Mouse (Mus musculus) embryonic facial prominence, embryonic 15.5 days (tissue): ENCODE measurements around the gene Kif5c. TPM values are rescaled to one million over a fixed set of nuclear protein-coding genes. Genes with fewer than 3 reads are reported as not detected.
A peak's percentile ranks its signal among the peaks of the same experiment; 100 is the strongest.

ENCODE experiments used
- ATAC-seq: fragments of 200-750 bp; cut with Nextera tagmentation; 2 replicates; pipeline ENCODE4 v1.8.0; 2017; ENCODE audit warnings: low read depth, moderate TSS enrichment; ENCODE audit not compliant: insufficient number of reproducible peaks, low FRiP score, low TSS enrichment
- H3K27ac ChIP-seq: fragments of 300-500 bp; sonication (generic); replicated peaks from 2 replicates; pipeline ENCODE4 v1.5.1; 2015; ENCODE audit warnings: mild to moderate bottlenecking, inconsistent platforms
- H3K27me3 ChIP-seq: fragments of 300-500 bp; sonication (generic); 2 replicates; pipeline ENCODE4 v1.6.1; 2015; ENCODE audit warnings: inconsistent platforms
- H3K36me3 ChIP-seq: fragments of 300-500 bp; sonication (generic); 2 replicates; pipeline ENCODE4 v1.6.1; 2015; ENCODE audit warnings: mild to moderate bottlenecking, inconsistent platforms
- H3K4me1 ChIP-seq: fragments of 300-500 bp; sonication (generic); 2 replicates; pipeline ENCODE4 v1.6.1; 2015; ENCODE audit warnings: inconsistent platforms
- H3K4me2 ChIP-seq: fragments of 300-500 bp; sonication (generic); replicated peaks from 2 replicates; pipeline ENCODE4 v1.6.1; 2015; ENCODE audit warnings: mild to moderate bottlenecking, inconsistent platforms
- H3K4me3 ChIP-seq: fragments of 300-500 bp; sonication (generic); replicated peaks from 2 replicates; pipeline ENCODE4 v1.5.1; 2015; ENCODE audit warnings: mild to moderate bottlenecking, inconsistent platforms
- H3K9ac ChIP-seq: fragments of 300-500 bp; sonication (generic); 2 replicates; pipeline ENCODE4 v1.6.1; 2015; ENCODE audit warnings: inconsistent platforms
- H3K9me3 ChIP-seq: fragments of 300-500 bp; sonication (generic); replicated peaks from 2 replicates; pipeline ENCODE4 v1.6.1; 2016; ENCODE audit warnings: inconsistent platforms
- WGBS: fragments of 180-500 bp; shearing (Covaris S2); methylation state at CpG from one replicate; pipeline ENCODE4 v1.1.7; 2015; 5-methylcytosine and 5-hydroxymethylcytosine counted together
- polyA plus RNA-seq: library from polyadenylated mRNA; unstranded; fragments of >200 nt; fragmentation: Nextera tagmentation; extraction: Ambion mirVana; gene quantifications from 2 replicates; pipeline ENCODE4 v1.2.1, GENCODE M21; 2015

The Kif5c gene
- polyA plus RNA-seq, 1 experiment from 2014 or later, result 6.5 TPM

- Histone ChIP-seq H3K27ac (no peak overlapping the region), H3K4me2 (no peak overlapping the region), H3K4me3 (no peak overlapping the region), H3K9me3 (no peaks in the 10 kb centered on the region), H3K27me3 (no peaks in the 10 kb centered on the region), H3K36me3 (no peaks in the 10 kb centered on the region), H3K4me1 (no peaks in the 10 kb centered on the region), H3K9ac (no peak overlapping the region)
- no peak for ATAC-seq
- 55% methylated on average over 5 of the region's 5 CpGs for WGBS
Measured at GRCm38 (mm10) chr2:49590450-49590849, 28.6 kb upstream of the Kif5c start.

GRCm38 (mm10) chr2:49592926-49593325, 26.2 kb upstream of the Kif5c start:
- Histone ChIP-seq H3K4me2 (no peak overlapping the region), H3K36me3 (no peaks in the 10 kb centered on the region), H3K4me3 (no peak overlapping the region), H3K27ac (no peak overlapping the region), H3K9me3 (no peaks in the 10 kb centered on the region), H3K4me1 (no peaks in the 10 kb centered on the region), H3K27me3 (no peaks in the 10 kb centered on the region), H3K9ac (no peak overlapping the region)
- no peak for ATAC-seq

GRCm38 (mm10) chr2:49594886-49595285, 24.2 kb upstream of the Kif5c start:
- no peaks in the 10 kb centered on the region for H3K36me3 ChIP-seq
- no peak overlapping the region for H3K4me3 ChIP-seq
- no peak for ATAC-seq
- H3K27me3 ChIP-seq, result no peaks in the 10 kb centered on the region
- no peak overlapping the region for H3K4me2 ChIP-seq
- 0 out of 2 replicates have a peak, but pooled peaks cover 5% of the 10 kb centered on the region for H3K4me1 ChIP-seq
- H3K27ac ChIP-seq, result no peak overlapping the region
- H3K9ac ChIP-seq, result no peak overlapping the region
- H3K9me3 ChIP-seq, result no peaks in the 10 kb centered on the region
- whole genome bisulfite sequencing, result 71% methylated on average over 7 of the region's 7 CpGs

GRCm38 (mm10) chr2:49596318-49596717, 22.8 kb upstream of the Kif5c start:
- 0 out of 2 replicates have a peak, but pooled peaks cover 11% of the 10 kb centered on the region for H3K4me1 ChIP-seq
- no peaks in the 10 kb centered on the region for H3K36me3 ChIP-seq
- H3K4me2 ChIP-seq, result no peak overlapping the region
- H3K27me3 ChIP-seq, result no peaks in the 10 kb centered on the region
- 76% methylated on average over 3 of the region's 3 CpGs for WGBS
- ATAC-seq, result no peak
- H3K9ac ChIP-seq, result no peak overlapping the region
- no peaks in the 10 kb centered on the region for H3K9me3 ChIP-seq
- no peak overlapping the region for H3K27ac ChIP-seq
- no peak overlapping the region for H3K4me3 ChIP-seq

GRCm38 (mm10) chr2:49600021-49600681, 18.9 kb upstream of the Kif5c start:
- WGBS, result 52% methylated on average over 7 of the region's 7 CpGs

GRCm38 (mm10) chr2:49602791-49603349, 16.2 kb upstream of the Kif5c start:
- H3K4me1 ChIP-seq, result 0 out of 2 replicates have a peak, but pooled peaks cover 11% of the 10 kb centered on the region
- H3K9ac ChIP-seq, result no peak overlapping the region
- no peak overlapping the region for H3K4me3 ChIP-seq
- WGBS, result 51% methylated on average over 4 of the region's 4 CpGs
- no peak for ATAC-seq
- no peaks in the 10 kb centered on the region for H3K36me3 ChIP-seq
- H3K27ac ChIP-seq, result no peak overlapping the region
- H3K4me2 ChIP-seq, result no peak overlapping the region
- H3K9me3 ChIP-seq, result no peaks in the 10 kb centered on the region
- no peaks in the 10 kb centered on the region for H3K27me3 ChIP-seq

More at GRCm38 (mm10) chr2:49600021-49600681, 18.9 kb upstream of the Kif5c start:
- H3K9me3 ChIP-seq, result no peaks in the 10 kb centered on the region
- H3K27me3 ChIP-seq, result no peaks in the 10 kb centered on the region
- H3K4me3 ChIP-seq, result no peak overlapping the region
- no peak overlapping the region for H3K27ac ChIP-seq
- no peaks in the 10 kb centered on the region for H3K36me3 ChIP-seq
- no peak overlapping the region for H3K9ac ChIP-seq
- no peak overlapping the region for H3K4me2 ChIP-seq
- no peak for ATAC-seq
- H3K4me1 ChIP-seq, result 0 out of 2 replicates have a peak, but pooled peaks cover 11% of the 10 kb centered on the region

- WGBS, result 36% methylated on average over 5 of the region's 5 CpGs
Measured at GRCm38 (mm10) chr2:49609611-49610010, 9.5 kb upstream of the Kif5c start.

GRCm38 (mm10) chr2:49616765-49617164, 2.3 kb upstream of the Kif5c start:
- WGBS, result 77% methylated on average over 3 of the region's 3 CpGs
- Histone ChIP-seq H3K4me3 (no peak overlapping the region), H3K4me1 (peaks cover 22% of the 10 kb centered on the region; the same call in 1 of the 2 replicates), H3K4me2 (no peak overlapping the region), H3K9me3 (no peaks in the 10 kb centered on the region), H3K9ac (no peak overlapping the region), H3K27ac (no peak overlapping the region), H3K27me3 (0 out of 2 replicates have a peak, but pooled peaks cover 12% of the 10 kb centered on the region), H3K36me3 (no peaks in the 10 kb centered on the region)
- ATAC-seq, result no peak

More at GRCm38 (mm10) chr2:49609611-49610010, 9.5 kb upstream of the Kif5c start:
- no peak overlapping the region for H3K9ac ChIP-seq
- no peaks in the 10 kb centered on the region for H3K9me3 ChIP-seq
- no peak for ATAC-seq
- no peaks in the 10 kb centered on the region for H3K27me3 ChIP-seq
- H3K27ac ChIP-seq, result no peak overlapping the region
- H3K36me3 ChIP-seq, result no peaks in the 10 kb centered on the region
- H3K4me3 ChIP-seq, result no peak overlapping the region
- H3K4me1 ChIP-seq, result no peaks in the 10 kb centered on the region
- H3K4me2 ChIP-seq, result no peak overlapping the region

- Histone ChIP-seq H3K4me3 (peak overlapping the region; percentile 74), H3K4me1 (peaks cover 22% of the 10 kb centered on the region; the same call in 1 of the 2 replicates), H3K27me3 (0 out of 2 replicates have a peak, but pooled peaks cover 12% of the 10 kb centered on the region), H3K4me2 (peak overlapping the region; percentile 94), H3K27ac (no peak overlapping the region), H3K36me3 (no peaks in the 10 kb centered on the region), H3K9ac (0 out of 2 replicates have a peak overlapping the region, but pooled peaks have one; percentile 28), H3K9me3 (no peaks in the 10 kb centered on the region)
- under 1% methylated on average over 33 of the region's 33 CpGs for WGBS
- no peak; the same call in 1 of the 2 replicates for ATAC-seq
Measured at GRCm38 (mm10) chr2:49619719-49620522, 823 bp downstream of the Kif5c start.

GRCm38 (mm10) chr2:49620626-49621117, 1.6 kb downstream of the Kif5c start:
- Histone ChIP-seq H3K4me2 (peak overlapping the region; percentile 94), H3K9me3 (no peaks in the 10 kb centered on the region), H3K4me1 (peaks cover 22% of the 10 kb centered on the region; the same call in 1 of the 2 replicates), H3K9ac (no peak overlapping the region), H3K4me3 (peak overlapping the region; percentile 74), H3K27ac (no peak overlapping the region), H3K36me3 (no peaks in the 10 kb centered on the region), H3K27me3 (0 out of 2 replicates have a peak, but pooled peaks cover 12% of the 10 kb centered on the region)
- ATAC-seq, result peak; percentile 66
- WGBS, result 14% methylated on average over 14 of the region's 14 CpGs

GRCm38 (mm10) chr2:49621234-49621633, 2.1 kb downstream of the Kif5c start:
- Histone ChIP-seq H3K9ac (no peak overlapping the region), H3K4me3 (0 out of 2 replicates have a peak overlapping the region, but pooled peaks have one; percentile 74), H3K4me2 (no peak overlapping the region), H3K36me3 (no peaks in the 10 kb centered on the region), H3K4me1 (peaks cover 23% of the 10 kb centered on the region; the same call in 1 of the 2 replicates), H3K27me3 (0 out of 2 replicates have a peak, but pooled peaks cover 12% of the 10 kb centered on the region), H3K9me3 (no peaks in the 10 kb centered on the region), H3K27ac (no peak overlapping the region)
- WGBS, result 52% methylated on average over 1 of the region's 1 CpGs
- ATAC-seq, result no peak
